16 mouse cellular contexts compared by ENCODE assay signal in the genomic region with DNA sequence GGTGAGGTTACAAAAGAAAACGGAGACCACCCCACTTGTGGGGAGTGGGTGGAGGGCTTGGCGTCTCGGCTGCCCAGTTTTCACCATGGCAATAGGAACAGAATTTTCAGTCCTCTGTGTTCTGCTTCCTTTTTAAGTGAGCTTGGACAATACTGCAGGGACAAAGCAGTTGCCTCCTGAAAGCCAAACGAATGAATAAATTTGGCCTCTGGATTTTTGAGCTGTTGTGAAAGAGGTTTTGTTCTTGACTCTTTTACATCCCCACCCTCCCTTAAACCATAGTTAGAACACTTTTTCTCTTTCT.
DNase-seq lines count a peak whose midpoint lies in the region; ATAC-seq and TF ChIP-seq lines count a peak whose summit lies in the region.
"Had no signal": no experiment of that assay in that cellular context is flagged by ENCODE, and none has a peak within 500 bp of the region (broad histone marks: within the 10 kb centered on the region; RNA-seq: fewer than 3 reads in every experiment).

No protein-coding gene starts in this region.

- 18% methylated on average over 4 of the region's 4 CpGs for WGBS in midbrain, embryonic 10.5 days
- 11% methylated on average over 4 of the region's 4 CpGs for WGBS in midbrain, postnatal 0 days
- 6% methylated on average over 4 of the region's 4 CpGs for WGBS in forebrain, embryonic 12.5 days
- WGBS in hindbrain, embryonic 14.5 days, result 9% methylated on average over 4 of the region's 4 CpGs
- WGBS in midbrain, embryonic 16.5 days, result 8% methylated on average over 4 of the region's 4 CpGs

- ATAC-seq in midbrain, postnatal 0 days (ENCODE audit: low FRiP score), result no peak
- ATAC-seq in forebrain, embryonic 12.5 days (ENCODE audit: low FRiP score), result peak; percentile 65; the same call in 1 of the 2 replicates
- ATAC-seq in hindbrain, embryonic 14.5 days (ENCODE audit: low FRiP score), result peak; percentile 49; the same call in 1 of the 2 replicates
- ATAC-seq in midbrain, embryonic 16.5 days, result peak; percentile 16; the same call in 1 of the 2 replicates
- ATAC-seq: inflammation-experienced regulatory T-cells, adult 6 months had no signal

- TF ChIP-seq CTCF in midbrain, postnatal 0 days (IDR thresholded peaks at IDR 0.05), result no peak

- H3K36me3 ChIP-seq in midbrain, embryonic 10.5 days, result no peaks in the 10 kb centered on the region
- H3K36me3 ChIP-seq in midbrain, postnatal 0 days (ENCODE audit: insufficient read depth, low read length), result no peaks in the 10 kb centered on the region
- H3K36me3 ChIP-seq in forebrain, embryonic 12.5 days (replicated peaks), result no peaks in the 10 kb centered on the region
- H3K36me3 ChIP-seq in hindbrain, embryonic 14.5 days (replicated peaks; ENCODE audit: control insufficient read depth, insufficient read depth), result no peaks in the 10 kb centered on the region
- no peaks in the 10 kb centered on the region for H3K36me3 ChIP-seq in midbrain, embryonic 16.5 days (ENCODE audit: control insufficient read depth, insufficient read depth, low read length)
- H3K36me3 ChIP-seq: kidney, embryonic 15.5 days had no signal

- peaks cover 5% of the 10 kb centered on the region; the same call in 1 of the 2 replicates for H3K27me3 ChIP-seq in midbrain, embryonic 10.5 days (ENCODE audit: low read depth, poor library complexity, severe bottlenecking)
- H3K27me3 ChIP-seq in midbrain, postnatal 0 days (ENCODE audit: insufficient read depth, low read length), result no peaks in the 10 kb centered on the region
- no peaks in the 10 kb centered on the region for H3K27me3 ChIP-seq in forebrain, embryonic 12.5 days
- H3K27me3 ChIP-seq in hindbrain, embryonic 14.5 days (ENCODE audit: control insufficient read depth, insufficient read depth, low read length), result peaks cover 3% of the 10 kb centered on the region; the same call in 1 of the 2 replicates
- H3K27me3 ChIP-seq in midbrain, embryonic 16.5 days (ENCODE audit: control insufficient read depth, insufficient read depth, low read depth, low read length), result no peaks in the 10 kb centered on the region; the same call in 1 of the 2 replicates
- H3K27me3 ChIP-seq: kidney, embryonic 15.5 days had no signal

- H3K4me2 ChIP-seq in midbrain, postnatal 0 days (ENCODE audit: low read depth, low read length, poor library complexity, severe bottlenecking), result no peak overlapping the region
- no peak overlapping the region for H3K4me2 ChIP-seq in forebrain, embryonic 12.5 days
- no peak overlapping the region for H3K4me2 ChIP-seq in hindbrain, embryonic 14.5 days (replicated peaks)
- H3K4me2 ChIP-seq in midbrain, embryonic 16.5 days (ENCODE audit: low read length), result no peak overlapping the region
- H3K4me2 ChIP-seq: kidney, embryonic 15.5 days; liver, embryonic 11.5 days had no signal

- H3K4me3 ChIP-seq in midbrain, embryonic 10.5 days, result 0 out of 2 replicates have a peak overlapping the region, but pooled peaks have one; percentile 24
- no peak overlapping the region for H3K4me3 ChIP-seq in midbrain, postnatal 0 days (ENCODE audit: low read depth, low read length)
- H3K4me3 ChIP-seq in forebrain, embryonic 12.5 days (replicated peaks), result no peak overlapping the region
- no peak overlapping the region for H3K4me3 ChIP-seq in hindbrain, embryonic 14.5 days (replicated peaks; ENCODE audit: low read length)
- H3K4me3 ChIP-seq in midbrain, embryonic 16.5 days (ENCODE audit: low read depth, low read length), result no peak overlapping the region
- H3K4me3 ChIP-seq: kidney, embryonic 15.5 days had no signal

- no peaks in the 10 kb centered on the region for H3K9me3 ChIP-seq in midbrain, embryonic 10.5 days (replicated peaks)
- H3K9me3 ChIP-seq in midbrain, postnatal 0 days (ENCODE audit: low read length), result no peaks in the 10 kb centered on the region
- H3K9me3 ChIP-seq in forebrain, embryonic 12.5 days, result no peaks in the 10 kb centered on the region
- H3K9me3 ChIP-seq in hindbrain, embryonic 14.5 days (ENCODE audit: control insufficient read depth, low read length), result no peaks in the 10 kb centered on the region
- H3K9me3 ChIP-seq in midbrain, embryonic 16.5 days (replicated peaks; ENCODE audit: control insufficient read depth, low read length, poor library complexity, severe bottlenecking), result no peaks in the 10 kb centered on the region
- H3K9me3 ChIP-seq: kidney, embryonic 15.5 days had no signal

- H3K27ac ChIP-seq in midbrain, embryonic 10.5 days (replicated peaks), result peak overlapping the region; percentile 85
- H3K27ac ChIP-seq in midbrain, postnatal 0 days (ENCODE audit: low read depth, low read length), result no peak overlapping the region
- 0 out of 2 replicates have a peak overlapping the region, but pooled peaks have one; percentile 47 for H3K27ac ChIP-seq in forebrain, embryonic 12.5 days
- peak overlapping the region; percentile 55; the same call in 1 of the 2 replicates for H3K27ac ChIP-seq in hindbrain, embryonic 14.5 days
- H3K27ac ChIP-seq in midbrain, embryonic 16.5 days (ENCODE audit: low read length), result peak overlapping the region; percentile 47
- H3K27ac ChIP-seq: kidney, embryonic 15.5 days had no signal

- no peak overlapping the region for H3K9ac ChIP-seq in midbrain, postnatal 0 days (replicated peaks; ENCODE audit: low read length, poor library complexity, severe bottlenecking)
- H3K9ac ChIP-seq in forebrain, embryonic 12.5 days, result no peak overlapping the region
- H3K9ac ChIP-seq in hindbrain, embryonic 14.5 days, result no peak overlapping the region
- no peak overlapping the region for H3K9ac ChIP-seq in midbrain, embryonic 16.5 days (ENCODE audit: low read depth, low read length)
- H3K9ac ChIP-seq: kidney, embryonic 15.5 days had no signal

- H3K4me1 ChIP-seq in midbrain, embryonic 10.5 days, result peaks cover 98% of the 10 kb centered on the region
- peaks cover 4% of the 10 kb centered on the region; the same call in 1 of the 2 replicates for H3K4me1 ChIP-seq in midbrain, postnatal 0 days (ENCODE audit: insufficient read depth, low read length)
- peaks cover 48% of the 10 kb centered on the region for H3K4me1 ChIP-seq in forebrain, embryonic 12.5 days
- H3K4me1 ChIP-seq in hindbrain, embryonic 14.5 days (replicated peaks; ENCODE audit: control insufficient read depth, insufficient read depth, low read length), result peaks cover 39% of the 10 kb centered on the region
- peaks cover 26% of the 10 kb centered on the region for H3K4me1 ChIP-seq in midbrain, embryonic 16.5 days (ENCODE audit: control insufficient read depth, insufficient read depth, low read length)

- no peak for DNase-seq in midbrain, embryonic 10.5 days (ENCODE audit: low spot score)
- no peak for DNase-seq in midbrain, postnatal 0 days (ENCODE audit: low spot score)
- no peak for DNase-seq in hindbrain, embryonic 14.5 days (ENCODE audit: low spot score)
- no peak for DNase-seq in kidney, postnatal 14 days
- DNase-seq in urinary bladder, postnatal 14 days (ENCODE audit: low spot score), result no peak
- no peak for DNase-seq in adrenal gland, adult 8-10 months
- DNase-seq: cerebellum, adult 11 months; gastrocnemius, postnatal 25 days; lung, postnatal 10 days; right cerebral cortex, postnatal 14 days; thymus, adult 2 months had no signal
